Mouse (Mus musculus) brain, embryonic 14.5 days (tissue): ENCODE measurements around the gene Clk2.

ENCODE experiments used
- CTCF ChIP-seq: fragments of 200-500 bp; IDR thresholded peaks from 2 replicates; pipeline ENCODE4 v1.5.1; 2012; ENCODE audit warnings: inconsistent platforms, mild to moderate bottlenecking, moderate library complexity, borderline replicate concordance; ENCODE audit not compliant: insufficient read depth, insufficient read length; ENCODE audit errors: extremely low read depth
- POLR2A ChIP-seq: fragments of 200-500 bp; IDR thresholded peaks from 2 replicates; pipeline ENCODE4 v1.6.1; 2012; ENCODE audit warnings: mild to moderate bottlenecking, inconsistent platforms, borderline replicate concordance; ENCODE audit not compliant: poor library complexity, insufficient read depth, insufficient read length, severe bottlenecking; ENCODE audit errors: extremely low read depth

- TF ChIP-seq POLR2A (no peak), CTCF (no peak)
These were observed 10.2 kb downstream of the Clk2 start for GRCm38 (mm10) chr3:89174844-89175243.
